Mouse (Mus musculus) neutrophil, adult 83 days (primary cell): ENCODE measurements around the gene Antxrl. TPM values are rescaled to one million over a fixed set of nuclear protein-coding genes. Genes with fewer than 3 reads are reported as not detected.

ENCODE experiments used
- total RNA-seq, 2 experiments: library from RNA; stranded (reverse); gene quantifications; one replicate each; pipeline ENCODE4 v1.2.4; 2023

Antxrl gene
- not detected for total RNA-seq

DNA sequence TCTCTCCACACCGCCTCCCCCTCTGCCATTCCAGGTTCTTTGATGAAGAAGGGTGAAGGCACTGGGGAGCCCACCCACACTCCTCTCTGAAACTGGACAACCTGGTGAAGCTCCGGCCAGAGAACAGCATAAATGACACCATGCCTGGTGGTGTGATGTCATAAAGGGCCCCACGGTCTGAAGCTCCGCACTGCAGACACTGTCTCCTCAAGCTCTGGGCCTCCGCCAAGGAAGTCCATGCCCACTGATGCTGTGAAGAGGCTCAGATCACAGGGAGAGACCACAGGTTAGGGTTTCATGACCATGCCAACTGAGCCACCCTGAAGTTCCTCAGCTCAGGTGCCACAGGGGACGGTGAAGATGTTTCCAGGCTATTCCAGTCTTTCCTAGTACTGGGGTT, at the start of gene Antxrl:
Antxrl (plus strand) TSS at position 192 of the 400 bp plus-strand sequence.

DNA sequence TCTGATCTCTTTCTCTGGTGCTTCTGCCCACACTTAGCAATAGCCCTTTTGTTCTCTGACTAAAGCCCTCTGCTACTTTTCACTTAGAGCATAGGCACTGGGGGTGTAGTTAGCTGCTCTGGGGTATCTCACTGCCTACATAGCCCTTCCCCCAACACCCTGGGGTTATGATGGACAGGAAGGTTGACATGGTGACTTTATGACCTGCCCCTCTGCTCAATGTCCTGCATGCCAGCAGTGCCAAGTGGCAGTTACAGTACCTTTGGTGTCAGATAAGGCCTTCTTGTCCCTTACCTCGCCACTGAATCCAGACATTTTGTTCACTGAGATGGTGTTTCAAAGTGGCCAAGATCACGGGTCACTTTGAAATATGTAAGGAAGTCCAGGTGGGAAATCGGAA, 37.4 kb upstream of the Antxrl start, which contains the start of gene Gm30083:
Gm30083 (minus strand) TSS at position 120 of the 400 bp plus-strand sequence.

DNA sequence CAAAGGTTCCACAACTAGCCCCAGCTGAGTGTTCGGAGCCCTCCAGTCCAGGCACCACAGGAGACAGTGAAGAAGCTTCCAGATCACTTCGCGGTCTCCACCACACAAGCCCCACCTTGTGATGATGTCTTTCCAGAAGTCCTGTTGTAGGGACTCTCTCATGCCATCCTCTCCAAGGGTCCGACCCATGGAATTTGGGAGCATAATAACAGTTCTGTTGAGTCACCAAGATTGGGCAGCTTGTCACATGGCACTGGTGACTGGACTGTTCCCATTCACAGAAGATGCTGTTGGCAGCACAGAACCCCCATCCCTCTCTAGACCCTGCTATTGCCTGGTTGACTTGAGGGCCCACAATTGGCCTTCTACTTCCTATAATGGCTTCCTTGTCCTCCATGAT, 36.1 kb upstream of the Antxrl start, which contains the start of gene Gm5460:
Gm5460 (plus strand) TSS at position 378 of the 400 bp plus-strand sequence.

GRCm38 (mm10) chr14:34085731-34086130, 33.2 kb downstream of the Antxrl start, which contains the start of gene Anxa8:
Anxa8 (plus strand) TSS chr14:34085981.

DNA sequence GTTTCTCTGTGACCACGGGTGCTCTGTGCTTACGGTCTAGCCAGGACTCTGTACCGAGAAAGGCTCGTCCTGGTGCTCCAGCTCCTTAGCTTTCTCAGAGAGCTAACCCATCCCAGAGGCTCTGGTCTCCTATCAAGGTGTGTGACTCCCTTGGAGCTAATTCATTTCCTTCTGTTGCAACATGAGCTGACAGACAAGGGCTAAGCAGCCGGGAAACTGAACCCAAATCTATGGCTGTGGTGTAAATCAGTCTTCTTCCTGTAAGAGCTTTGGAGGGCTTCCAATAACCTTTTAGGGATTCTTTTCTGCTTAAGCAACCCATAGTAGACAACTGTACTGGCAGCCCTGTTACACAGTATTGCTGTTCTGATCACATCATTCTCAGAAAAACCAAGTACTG, 50.1 kb downstream of the Antxrl start, which contains the start of gene A630023A22Rik:
A630023A22Rik (minus strand) TSS at position 154 of the 400 bp plus-strand sequence.

Other genes starting within 250 kb of the Antxrl start
- not detected for gene Gdf10, start 129.1 kb upstream of the Antxrl start, total RNA-seq
- not detected for gene Gdf2, start 111.7 kb upstream of the Antxrl start, total RNA-seq
- gene Rbp3, start 98.7 kb upstream of the Antxrl start, total RNA-seq: not detected
- gene Zfp488, start 73.9 kb upstream of the Antxrl start, total RNA-seq: under 1 TPM in 1 of 2 experiments, not detected in 1; 0.11 TPM
- not detected for gene Gm30083, start 37.5 kb upstream of the Antxrl start, total RNA-seq
- not detected for gene Gm5460, start 35.9 kb upstream of the Antxrl start, total RNA-seq
- gene Anxa8, start 33.3 kb downstream of the Antxrl start, total RNA-seq: not detected
- gene A630023A22Rik, start 50.0 kb downstream of the Antxrl start, total RNA-seq: not detected
- gene Npy4r, start 99.8 kb downstream of the Antxrl start, total RNA-seq: not detected
- gene Gprin2, start 148.9 kb downstream of the Antxrl start, total RNA-seq: not detected
- gene Syt15, start 166.9 kb downstream of the Antxrl start, total RNA-seq: not detected